Mouse (Mus musculus) stomach, postnatal 0 days (tissue): Measurements from ENCODE around the gene Cd247.

Experiments used
- CTCF ChIP-seq: IDR thresholded peaks from 2 replicates; pipeline ENCODE4 v1.5.1; 2016; ENCODE audit warnings: antibody characterized with exemption, low read depth, mild to moderate bottlenecking, moderate library complexity
- EP300 ChIP-seq: optimal IDR thresholded peaks from 2 replicates; pipeline ENCODE3; 2016; ENCODE audit warnings: antibody characterized with exemption

DNA sequence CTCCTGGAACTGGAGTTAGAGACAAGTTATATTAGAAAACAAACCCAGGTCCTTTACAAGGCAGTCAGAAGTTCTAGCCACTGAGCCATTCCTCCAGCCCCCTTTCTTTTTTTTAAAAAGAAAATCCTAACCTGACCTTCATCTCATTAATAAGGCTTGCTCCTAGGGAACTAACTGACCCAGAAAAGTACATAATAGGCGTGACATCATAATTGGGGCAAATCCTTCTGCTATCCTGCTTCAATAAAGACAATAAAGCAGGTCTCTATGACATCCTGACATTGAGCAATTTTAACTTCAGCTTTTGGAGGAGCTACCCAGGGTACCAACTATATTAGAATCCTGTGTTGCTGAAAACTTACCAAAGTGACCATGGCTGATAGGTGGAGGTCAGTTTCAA, 115.1 kb downstream of the Cd247 start:
- TF ChIP-seq EP300 (no peak), CTCF (no peak)
